Mouse (Mus musculus): ENCODE measurements at regions not wholly inside any gene's neighbourhood (a gene's known extent, or its start where the extent isn't known, plus 50 kb on each side); places are given as distances from the start of the nearest gene placed in this dataset.

DNA sequence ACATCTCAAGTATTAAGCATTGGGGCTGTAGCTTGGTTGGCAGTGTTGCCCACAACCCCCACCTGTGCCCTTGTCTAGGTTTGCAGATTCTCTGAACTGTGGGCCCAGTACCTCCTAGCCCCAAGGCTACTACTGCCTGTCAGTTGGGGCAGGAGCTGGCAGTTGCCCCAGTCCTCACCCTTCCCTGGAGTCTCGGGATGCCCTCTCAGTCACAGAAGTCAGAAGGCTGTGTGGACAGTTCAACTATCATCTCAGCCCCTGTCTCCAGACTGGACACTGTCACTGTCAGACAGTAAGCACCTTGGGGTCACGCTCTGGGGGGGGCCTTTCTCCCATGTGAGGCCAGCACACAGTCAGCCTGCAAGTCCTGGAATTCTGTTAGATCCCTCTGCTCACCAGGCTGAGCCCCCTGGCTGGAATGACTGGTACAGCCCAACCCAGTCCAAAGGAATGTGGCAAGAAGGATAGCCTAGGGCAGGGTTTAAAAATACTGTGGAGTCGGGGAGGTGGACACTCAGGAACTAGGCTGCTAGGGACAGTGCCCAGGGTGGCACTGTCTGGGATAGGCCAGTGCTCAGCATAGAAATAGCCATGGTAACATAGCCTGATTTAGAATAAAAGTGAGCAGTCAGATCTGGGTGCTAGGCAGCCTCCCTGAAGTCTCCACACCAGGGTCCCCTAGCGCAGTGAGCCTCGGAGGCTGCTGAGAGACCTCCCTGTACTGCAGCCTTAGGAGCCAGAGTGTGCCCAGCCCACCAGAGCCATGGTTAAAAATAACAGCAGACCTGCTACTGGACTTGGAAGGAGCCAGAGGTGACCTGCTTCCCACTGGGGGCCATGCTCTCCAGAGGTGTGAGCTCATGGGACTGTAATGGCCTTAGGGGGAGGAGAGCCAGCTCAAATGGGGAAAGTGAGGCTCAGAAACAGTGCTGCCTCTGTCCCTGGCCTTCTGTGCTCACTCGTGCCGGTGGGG is 83.1 kb upstream of the Ptpn1 start:
- no peak for DNase-seq (ENCODE audit: low spot score in 2 of 2)

DNA sequence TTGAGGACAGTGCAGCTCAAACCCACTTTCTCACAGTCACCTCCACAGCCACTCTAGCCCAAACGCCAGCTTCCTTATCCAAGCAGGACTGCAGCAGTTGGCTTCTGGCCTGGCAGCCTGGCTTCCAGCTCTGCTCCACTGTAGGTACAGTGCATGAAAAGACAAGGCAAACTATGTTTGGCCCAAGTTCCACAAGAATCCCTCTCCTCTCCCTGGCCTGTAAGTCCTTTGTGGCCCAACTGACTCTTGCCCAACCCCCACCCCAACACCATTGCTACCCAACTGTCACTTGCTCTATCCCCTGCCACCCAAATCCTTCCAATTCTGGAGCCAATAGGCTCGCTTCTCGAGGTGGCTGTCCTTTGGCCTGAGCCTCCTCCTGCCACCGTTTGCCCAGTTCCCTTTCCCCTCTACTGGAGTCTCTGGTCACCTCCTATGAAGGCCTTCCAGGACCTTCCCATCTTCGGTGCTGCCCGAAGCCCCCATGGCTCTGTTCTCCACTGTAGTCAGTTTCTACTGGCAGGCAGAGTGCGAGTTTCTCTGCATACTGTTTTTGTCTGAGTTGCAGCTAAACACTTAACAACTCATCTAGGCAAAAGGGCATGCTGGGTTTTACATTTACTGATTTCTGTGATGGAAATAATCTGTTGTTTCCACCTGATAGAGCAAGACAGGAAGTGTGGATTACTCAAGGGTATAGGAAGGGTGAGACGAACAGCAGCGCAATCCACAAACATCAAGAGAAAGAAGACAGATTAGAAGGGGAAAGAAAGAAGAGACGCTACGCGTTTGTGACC is 84.4 kb upstream of the Ptpn1 start:
- DNase-seq (ENCODE audit: low spot score in 2 of 2) = no peak

GRCm38 (mm10) chr2:167845370-167845769 is 86.5 kb upstream of the Ptpn1 start:
- no peak for DNase-seq (ENCODE audit: low spot score in 2 of 2)

DNA sequence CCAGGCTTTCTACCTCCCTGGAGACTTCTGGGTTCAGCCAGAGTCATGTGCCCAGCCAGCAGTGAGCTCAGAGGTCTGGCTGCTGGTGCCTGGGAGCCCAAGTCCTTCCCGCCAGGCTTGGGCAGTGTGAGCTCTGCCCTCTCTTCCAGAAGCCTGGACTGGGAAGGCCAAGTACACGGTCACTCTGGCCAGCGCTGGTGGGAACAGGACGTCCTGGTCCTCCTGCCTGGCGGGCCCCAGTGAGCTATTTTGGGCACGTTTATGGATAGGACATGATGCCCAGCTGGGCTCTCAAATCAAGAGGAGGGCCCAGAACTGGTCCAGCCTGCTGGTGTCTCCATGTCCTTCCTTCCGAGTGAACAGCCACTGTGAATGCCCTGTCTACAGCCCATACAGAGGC is 87.3 kb upstream of the Ptpn1 start:
- DNase-seq (ENCODE audit: low spot score in 2 of 2) = no peak

- DNase-seq (ENCODE audit: low spot score in 2 of 2) = no peak
Measured at GRCm38 (mm10) chr2:167843921-167844320, 87.9 kb upstream of the Ptpn1 start.

GRCm38 (mm10) chr2:167842993-167843392 is 88.9 kb upstream of the Ptpn1 start:
- DNase-seq (ENCODE audit: low spot score in 2 of 2) = no peak

DNA sequence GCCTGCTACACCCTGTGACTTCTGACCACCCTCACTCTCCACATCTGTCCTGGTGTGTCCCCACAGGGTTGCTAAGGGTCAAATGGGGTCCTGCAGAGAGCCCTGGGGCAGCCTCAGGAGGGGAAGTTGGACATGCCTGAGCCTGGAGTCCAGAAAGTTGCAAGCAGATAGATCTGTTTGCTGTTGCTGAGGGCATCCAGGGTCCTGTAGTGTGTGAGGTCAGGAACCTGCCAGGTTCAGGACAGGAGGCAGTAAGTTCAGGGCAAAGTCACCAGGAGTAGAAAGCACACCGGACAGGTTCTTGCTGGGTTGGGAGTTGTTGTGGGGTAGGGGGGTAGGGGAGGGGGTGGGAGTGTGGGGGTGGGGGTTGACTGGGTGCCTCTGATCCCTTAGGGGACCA is 89.4 kb upstream of the Ptpn1 start:
- DNase-seq (ENCODE audit: low spot score in 2 of 2) = no peak

DNA sequence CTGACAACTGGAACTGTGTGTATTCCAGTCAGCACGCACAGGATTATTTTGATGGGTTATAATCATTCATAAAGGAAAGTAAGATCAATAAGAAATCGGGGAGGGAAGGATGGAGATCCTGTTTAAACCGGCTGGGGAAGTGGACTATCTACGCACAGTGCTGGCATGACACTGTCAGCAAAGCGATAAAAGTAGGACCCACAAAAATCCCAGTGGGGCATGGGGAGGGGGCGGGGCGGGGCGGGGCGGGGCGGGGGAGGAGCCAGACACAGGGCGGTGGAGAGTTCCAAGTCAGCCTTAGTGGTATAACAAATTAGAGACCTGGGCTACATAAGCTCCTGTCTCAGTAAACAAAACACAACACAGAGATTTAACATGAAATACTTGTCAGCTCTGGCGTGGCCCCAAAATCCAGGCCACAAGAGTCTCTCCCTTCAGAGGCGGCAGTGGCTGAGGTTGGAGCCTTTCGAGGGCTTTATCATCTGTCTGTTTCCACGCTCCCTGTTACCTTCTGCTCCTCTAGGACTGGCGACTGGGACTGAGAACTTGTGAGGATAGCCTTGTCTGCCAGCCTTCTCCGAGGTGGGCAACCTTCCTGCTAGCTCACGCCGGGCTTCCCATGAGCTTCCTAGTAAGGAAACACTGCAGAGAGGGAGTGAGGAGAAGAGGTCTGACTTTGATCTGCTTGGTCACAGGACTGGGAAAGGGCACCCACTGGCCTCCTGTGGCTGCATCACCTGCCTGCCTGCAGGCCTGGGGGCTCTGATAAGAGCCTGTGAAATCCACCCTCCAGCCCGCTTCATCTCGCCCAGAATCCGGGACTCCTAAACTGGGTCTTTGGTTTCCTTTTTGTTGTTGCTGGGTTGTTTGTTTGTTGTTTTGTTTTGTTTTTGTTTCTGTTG is 90.3 kb upstream of the Ptpn1 start:
- DNase-seq (ENCODE audit: low spot score in 2 of 2) = no peak

GRCm38 (mm10) chr2:167840344-167840743 is 91.5 kb upstream of the Ptpn1 start:
- DNase-seq (ENCODE audit: low spot score in 2 of 2) = no peak

GRCm38 (mm10) chr2:167839324-167839981 is 92.4 kb upstream of the Ptpn1 start:
- DNase-seq (ENCODE audit: low spot score in 2 of 2) = no peak

GRCm38 (mm10) chr2:167837596-167837995 is 94.3 kb upstream of the Ptpn1 start:
- DNase-seq (ENCODE audit: low spot score in 2 of 2) = no peak

- DNase-seq (ENCODE audit: low spot score in 2 of 2) = no peak
Measured at GRCm38 (mm10) chr2:167836611-167837010, 95.2 kb upstream of the Ptpn1 start.

- DNase-seq (ENCODE audit: low spot score in 2 of 2) = no peak
Measured at GRCm38 (mm10) chr2:167834605-167835004, 97.3 kb upstream of the Ptpn1 start.

DNA sequence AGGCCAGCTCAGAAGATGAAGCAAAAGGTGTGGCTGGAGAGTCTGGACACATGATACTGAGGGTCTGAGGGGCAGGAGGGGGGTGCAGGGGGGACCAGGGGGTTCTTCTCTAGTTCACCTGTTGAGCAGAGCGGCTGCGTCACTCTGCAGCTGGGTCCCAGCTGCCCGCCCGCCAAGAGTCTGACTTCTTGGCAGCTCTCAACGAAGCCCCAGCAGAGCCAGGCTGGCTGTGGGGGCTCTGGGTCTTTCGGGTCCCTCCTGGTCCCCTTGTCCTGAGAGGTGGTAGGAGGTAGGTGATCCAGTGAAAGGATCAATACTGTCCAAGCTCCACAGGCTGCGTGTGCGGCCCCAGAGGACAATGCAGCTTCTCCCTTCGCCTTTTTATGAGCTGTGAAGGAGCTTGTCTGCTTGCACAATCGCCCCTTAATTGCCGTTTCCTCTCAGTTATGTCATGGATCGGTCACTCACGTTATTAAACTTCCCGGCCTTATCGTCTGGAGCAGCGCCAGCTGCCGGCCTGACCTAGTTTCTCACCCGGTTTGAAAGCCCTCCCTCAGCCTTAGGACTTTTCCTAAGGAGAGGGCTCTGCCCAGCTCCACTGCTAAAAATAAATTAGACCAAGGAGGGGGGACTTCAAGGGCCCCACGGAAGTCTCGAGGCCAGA is 98.4 kb upstream of the Ptpn1 start:
- DNase-seq (ENCODE audit: low spot score in 2 of 2) = peak; percentile 44 to 69

- no peak for DNase-seq (ENCODE audit: low spot score in 2 of 2)
Measured at GRCm38 (mm10) chr2:167831076-167832039, 100.5 kb upstream of the Ptpn1 start.

GRCm38 (mm10) chr2:167828258-167828657 is 103.6 kb upstream of the Ptpn1 start:
- peak in 1 of 2 experiments; percentile 49 for DNase-seq (ENCODE audit: low spot score in 2 of 2)

DNA sequence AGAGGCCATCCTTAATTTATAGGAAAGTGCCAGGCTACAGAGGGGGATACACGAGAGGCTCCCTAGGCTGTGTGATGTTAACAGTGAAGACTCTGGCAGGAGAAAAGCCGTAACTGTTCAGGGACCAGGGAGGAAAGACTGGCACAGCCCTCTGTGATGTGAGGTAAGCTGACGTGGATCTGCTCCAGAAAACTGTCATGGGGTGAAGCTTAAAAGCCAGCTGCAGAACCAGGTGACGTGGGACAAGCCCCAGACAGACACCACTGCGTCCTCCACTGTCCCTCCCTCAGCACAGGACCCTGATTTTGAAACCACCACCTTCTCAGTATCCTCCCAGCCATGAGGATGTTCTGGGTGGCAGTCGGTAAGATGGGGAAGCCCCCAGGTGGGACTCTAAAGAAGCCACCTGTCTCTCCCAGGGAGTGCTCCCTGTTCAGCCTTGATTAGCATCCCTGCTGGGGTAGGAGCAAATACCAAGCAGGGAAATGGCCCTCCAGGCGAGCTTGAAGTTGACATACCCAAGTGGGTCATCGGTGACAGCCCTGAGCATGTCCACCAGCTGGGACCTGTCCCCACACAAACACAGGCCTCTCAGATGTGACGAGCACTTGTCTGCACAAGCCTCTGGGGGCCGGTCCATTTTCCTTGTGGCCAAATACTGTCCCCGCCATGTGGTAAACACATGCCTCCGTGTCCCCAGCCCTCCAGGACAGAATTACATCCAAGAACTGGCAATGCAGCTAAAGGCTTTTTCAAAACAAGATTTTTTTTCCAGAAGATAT is 104.7 kb upstream of the Ptpn1 start:
- DNase-seq (ENCODE audit: low spot score in 2 of 2) = no peak

DNA sequence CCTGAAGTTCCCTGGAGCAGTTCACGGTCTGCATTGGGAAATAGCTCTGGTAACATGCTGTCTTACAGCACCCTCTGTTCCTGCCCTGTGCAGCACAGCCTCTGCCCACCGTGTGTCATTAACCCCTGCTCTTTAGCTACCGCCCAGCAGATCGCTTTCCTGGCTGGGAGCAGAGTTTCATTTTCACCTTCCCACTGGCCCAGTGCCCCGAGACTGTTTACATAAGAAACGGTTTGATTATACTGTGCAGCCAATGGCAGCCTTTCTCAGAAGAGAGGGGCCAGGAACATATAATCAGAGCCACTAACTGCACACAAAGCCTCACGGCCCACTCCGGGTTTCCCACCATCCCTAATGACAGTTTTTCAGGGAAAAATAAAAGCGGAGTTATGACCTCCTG is 108.3 kb upstream of the Ptpn1 start:
- no peak for DNase-seq (ENCODE audit: low spot score in 2 of 2)
